Mouse (Mus musculus): ENCODE measurements around the gene Abca1. TPM values are rescaled to one million over a fixed set of nuclear protein-coding genes. Genes with fewer than 3 reads are reported as not detected.
A peak's percentile ranks its signal among the peaks of the same experiment; 100 is the strongest.

The Abca1 gene
- total RNA-seq, 2 experiments from 2014 or later, result 23.2 to 23.5 TPM

- intact Hi-C loops (cut with DNase I), result loop anchor here (5.0 to 10.0 kb wide), 2 partner anchors 327 to 564 kb away; no protein-coding TSS in a partner anchor
- peak; percentile 38 to 53 for DNase-seq (ENCODE audit: low spot score in 2 of 2)
Measured at GRCm38 (mm10) chr4:53030326-53030948, 129.3 kb downstream of the Abca1 start.

- intact Hi-C loops (cut with DNase I), result no loop called here
Measured at GRCm38 (mm10) chr4:53027811-53028210, 131.9 kb downstream of the Abca1 start.

GRCm38 (mm10) chr4:53024397-53024796, 135.3 kb downstream of the Abca1 start:
- no peak for DNase-seq (ENCODE audit: low spot score in 2 of 2)
- intact Hi-C loops (cut with DNase I), result no loop called here

More at GRCm38 (mm10) chr4:53027811-53028210, 131.9 kb downstream of the Abca1 start:
- no peak for DNase-seq (ENCODE audit: low spot score in 2 of 2)

GRCm38 (mm10) chr4:53023189-53023925, 136.3 kb downstream of the Abca1 start:
- DNase-seq (ENCODE audit: low spot score in 2 of 2), result no peak
- intact Hi-C loops (cut with DNase I), result no loop called here

GRCm38 (mm10) chr4:53018392-53018791, 141.3 kb downstream of the Abca1 start:
- intact Hi-C loops (cut with DNase I), result no loop called here
- DNase-seq (ENCODE audit: low spot score in 2 of 2), result no peak

GRCm38 (mm10) chr4:53015024-53015423, 144.7 kb downstream of the Abca1 start:
- intact Hi-C loops (cut with DNase I), result no loop called here
- DNase-seq (ENCODE audit: low spot score in 2 of 2), result peak in 1 of 2 experiments; percentile 21

GRCm38 (mm10) chr4:53014421-53014820, 145.3 kb downstream of the Abca1 start:
- intact Hi-C loops (cut with DNase I), result no loop called here
- DNase-seq (ENCODE audit: low spot score in 2 of 2), result no peak

GRCm38 (mm10) chr4:53011732-53012361, 147.8 kb downstream of the Abca1 start, which contains the start of gene Nipsnap3b:
TSS of gene Nipsnap3b (plus strand) at chr4:53011880.
- intact Hi-C loops (cut with DNase I), result no loop called here
- peak; percentile 95 to 98 for DNase-seq (ENCODE audit: low spot score in 2 of 2)

GRCm38 (mm10) chr4:53009871-53010270, 149.8 kb downstream of the Abca1 start:
- intact Hi-C loops (cut with DNase I), result no loop called here
- no peak for DNase-seq (ENCODE audit: low spot score in 2 of 2)

GRCm38 (mm10) chr4:53009183-53009582, 150.5 kb downstream of the Abca1 start:
- DNase-seq (ENCODE audit: low spot score in 2 of 2), result no peak
- intact Hi-C loops (cut with DNase I), result no loop called here

- DNase-seq (ENCODE audit: low spot score in 2 of 2), result no peak
- intact Hi-C loops (cut with DNase I), result no loop called here
Measured at GRCm38 (mm10) chr4:53000154-53000553, 159.5 kb downstream of the Abca1 start.

- DNase-seq (ENCODE audit: low spot score in 2 of 2), result no peak
- intact Hi-C loops (cut with DNase I), result no loop called here
Measured at GRCm38 (mm10) chr4:52999449-52999848, 160.2 kb downstream of the Abca1 start.

- DNase-seq (ENCODE audit: low spot score in 2 of 2), result no peak
- intact Hi-C loops (cut with DNase I), result no loop called here
Measured at GRCm38 (mm10) chr4:52989248-52989647, 170.4 kb downstream of the Abca1 start, which contains the start of gene Nipsnap3a. TSS of gene Nipsnap3a (plus strand) at chr4:52989272.

GRCm38 (mm10) chr4:52986266-52986665, 173.4 kb downstream of the Abca1 start:
- intact Hi-C loops (cut with DNase I), result no loop called here
- no peak for DNase-seq (ENCODE audit: low spot score in 2 of 2)

- intact Hi-C loops (cut with DNase I), result no loop called here
- DNase-seq (ENCODE audit: low spot score in 2 of 2), result peak; percentile 26 to 64
Measured at GRCm38 (mm10) chr4:52985216-52985615, 174.5 kb downstream of the Abca1 start.

Other genes starting within 250 kb of the Abca1 start
- not detected for gene Olfr272, start 240.7 kb downstream of the Abca1 start, total RNA-seq (2021)
- gene Olfr270, start 195.3 kb downstream of the Abca1 start, total RNA-seq (2021), result not detected
- not detected for gene Nipsnap3a, start 170.6 kb downstream of the Abca1 start, total RNA-seq (2021)
- gene Nipsnap3b, start 148.0 kb downstream of the Abca1 start, total RNA-seq (2021), result 10 to 100 TPM; 14.2 to 15.9 TPM